Mouse (Mus musculus): ENCODE measurements around the gene Bahcc1. TPM values are rescaled to one million over a fixed set of nuclear protein-coding genes. Genes with fewer than 3 reads are reported as not detected.

Bahcc1 gene
- total RNA-seq, 1 experiment: 11.7 TPM

- Histone ChIP-seq H3K4me1 (ENCODE audit: control insufficient read depth in 2 of 2, insufficient read depth in 2 of 2, low read length in 2 of 2, poor library complexity in 1 of 2) (peaks cover 0 to 4% of the 10 kb centered on the region in 2 experiments; a peak in 1 of 4 replicates), H3K36me3 (ENCODE audit: control insufficient read depth, insufficient read depth, low read length, poor library complexity, severe bottlenecking) (no peaks in the 10 kb centered on the region; the same call in 1 of the 2 replicates), H3K4me3 (ENCODE audit: insufficient read depth in 1 of 2, low read depth in 1 of 2, low read length in 2 of 2, poor library complexity in 1 of 2, severe bottlenecking in 1 of 2) (0 out of 4 replicates have a peak overlapping the region, but pooled peaks of 1 of the 2 experiments have one; percentile 10), H3K27ac (ENCODE audit: insufficient read depth, low read depth, low read length, poor library complexity, severe bottlenecking) (no peak overlapping the region), H3K9ac (ENCODE audit: insufficient read depth, low read depth, low read length, poor library complexity, severe bottlenecking) (no peak overlapping the region), H3K9me3 (ENCODE audit: control insufficient read depth, insufficient read depth, low read depth, low read length) (no peaks in the 10 kb centered on the region)
- in situ Hi-C loops (cut with MboI; ENCODE audit: low sequenced_read_pairs in 2 of 2, unreplicated experiment in 2 of 2): no loop called here
- DNase-seq (ENCODE audit: low read depth, low spot score): no peak
- TF ChIP-seq CHD2 (IDR thresholded peaks at IDR 0.05; ENCODE audit: low read depth, low read length): no peak
- TF ChIP-seq ZC3H11A (IDR thresholded peaks at IDR 0.05; ENCODE audit: borderline replicate concordance, low read depth, low read length): no peak
- TF ChIP-seq MAFK (IDR thresholded peaks at IDR 0.05; ENCODE audit: insufficient read depth, low read depth, low read length): no peak
- TF ChIP-seq ZNF384 (IDR thresholded peaks at IDR 0.05; ENCODE audit: low read depth, low read length): no peak
- TF ChIP-seq HCFC1 (IDR thresholded peaks at IDR 0.05; ENCODE audit: borderline replicate concordance, insufficient read depth, low read length): no peak
These were observed 57.5 kb downstream of the Bahcc1 start for GRCm38 (mm10) chr11:120290266-120290665.

GRCm38 (mm10) chr11:120293714-120294113 is 61.0 kb downstream of the Bahcc1 start:
- Histone ChIP-seq H3K27ac (ENCODE audit: insufficient read depth, low read depth, low read length, poor library complexity, severe bottlenecking) (no peak overlapping the region), H3K4me3 (ENCODE audit: insufficient read depth in 1 of 2, low read depth in 1 of 2, low read length in 2 of 2, poor library complexity in 1 of 2, severe bottlenecking in 1 of 2) (no peak overlapping the region), H3K4me1 (ENCODE audit: control insufficient read depth in 2 of 2, insufficient read depth in 2 of 2, low read length in 2 of 2, poor library complexity in 1 of 2) (peaks cover 0 to 13% of the 10 kb centered on the region in 2 experiments; a peak in 2 of 4 replicates), H3K9me3 (ENCODE audit: control insufficient read depth, insufficient read depth, low read depth, low read length) (no peaks in the 10 kb centered on the region), H3K36me3 (ENCODE audit: control insufficient read depth, insufficient read depth, low read length, poor library complexity, severe bottlenecking) (no peaks in the 10 kb centered on the region; the same call in 1 of the 2 replicates), H3K9ac (ENCODE audit: insufficient read depth, low read depth, low read length, poor library complexity, severe bottlenecking) (no peak overlapping the region)
- in situ Hi-C loops (cut with MboI; ENCODE audit: low sequenced_read_pairs in 2 of 2, unreplicated experiment in 2 of 2): no loop called here
- DNase-seq (ENCODE audit: low read depth, low spot score): no peak
- TF ChIP-seq ZC3H11A (IDR thresholded peaks at IDR 0.05; ENCODE audit: borderline replicate concordance, low read depth, low read length): no peak
- no peak for TF ChIP-seq MAFK (IDR thresholded peaks at IDR 0.05; ENCODE audit: insufficient read depth, low read depth, low read length)
- no peak for TF ChIP-seq HCFC1 (IDR thresholded peaks at IDR 0.05; ENCODE audit: borderline replicate concordance, insufficient read depth, low read length)
- no peak for TF ChIP-seq ZNF384 (IDR thresholded peaks at IDR 0.05; ENCODE audit: low read depth, low read length)
- TF ChIP-seq CHD2 (IDR thresholded peaks at IDR 0.05; ENCODE audit: low read depth, low read length): no peak

- in situ Hi-C loops (cut with MboI; ENCODE audit: low sequenced_read_pairs in 2 of 2, unreplicated experiment in 2 of 2): no loop called here
- peaks cover 0 to 11% of the 10 kb centered on the region in 2 experiments; a peak in 2 of 4 replicates for H3K4me1 ChIP-seq (ENCODE audit: control insufficient read depth in 2 of 2, insufficient read depth in 2 of 2, low read length in 2 of 2, poor library complexity in 1 of 2)
- H3K9me3 ChIP-seq (ENCODE audit: control insufficient read depth, insufficient read depth, low read depth, low read length): no peaks in the 10 kb centered on the region
- H3K27ac ChIP-seq (ENCODE audit: insufficient read depth, low read depth, low read length, poor library complexity, severe bottlenecking): no peak overlapping the region
- no peak for DNase-seq (ENCODE audit: low read depth, low spot score)
- no peak overlapping the region for H3K4me3 ChIP-seq (ENCODE audit: insufficient read depth in 1 of 2, low read depth in 1 of 2, low read length in 2 of 2, poor library complexity in 1 of 2, severe bottlenecking in 1 of 2)
- H3K36me3 ChIP-seq (ENCODE audit: control insufficient read depth, insufficient read depth, low read length, poor library complexity, severe bottlenecking): no peaks in the 10 kb centered on the region
- no peak overlapping the region for H3K9ac ChIP-seq (ENCODE audit: insufficient read depth, low read depth, low read length, poor library complexity, severe bottlenecking)
- TF ChIP-seq ZC3H11A (IDR thresholded peaks at IDR 0.05; ENCODE audit: borderline replicate concordance, low read depth, low read length) (no peak), HCFC1 (IDR thresholded peaks at IDR 0.05; ENCODE audit: borderline replicate concordance, insufficient read depth, low read length) (no peak), CHD2 (IDR thresholded peaks at IDR 0.05; ENCODE audit: low read depth, low read length) (no peak), ZNF384 (IDR thresholded peaks at IDR 0.05; ENCODE audit: low read depth, low read length) (no peak), MAFK (IDR thresholded peaks at IDR 0.05; ENCODE audit: insufficient read depth, low read depth, low read length) (no peak)
These were observed 63.8 kb downstream of the Bahcc1 start for GRCm38 (mm10) chr11:120296305-120297144.

- in situ Hi-C loops (cut with MboI; ENCODE audit: low sequenced_read_pairs in 2 of 2, unreplicated experiment in 2 of 2): no loop called here
- peak; percentile 77 for DNase-seq (ENCODE audit: low read depth, low spot score)
- Histone ChIP-seq H3K4me3 (ENCODE audit: insufficient read depth in 1 of 2, low read depth in 1 of 2, low read length in 2 of 2, poor library complexity in 1 of 2, severe bottlenecking in 1 of 2) (no peak overlapping the region), H3K36me3 (ENCODE audit: control insufficient read depth, insufficient read depth, low read length, poor library complexity, severe bottlenecking) (no peaks in the 10 kb centered on the region), H3K9me3 (ENCODE audit: control insufficient read depth, insufficient read depth, low read depth, low read length) (no peaks in the 10 kb centered on the region), H3K9ac (ENCODE audit: insufficient read depth, low read depth, low read length, poor library complexity, severe bottlenecking) (no peak overlapping the region), H3K4me1 (ENCODE audit: control insufficient read depth in 2 of 2, insufficient read depth in 2 of 2, low read length in 2 of 2, poor library complexity in 1 of 2) (peaks cover 0 to 11% of the 10 kb centered on the region in 2 experiments; a peak in 2 of 4 replicates), H3K27ac (ENCODE audit: insufficient read depth, low read depth, low read length, poor library complexity, severe bottlenecking) (no peak overlapping the region)
- no peak for TF ChIP-seq ZNF384 (IDR thresholded peaks at IDR 0.05; ENCODE audit: low read depth, low read length)
- peak; percentile 71; the same call in 1 of the 2 replicates for TF ChIP-seq CHD2 (IDR thresholded peaks at IDR 0.05; ENCODE audit: low read depth, low read length)
These were observed 65.0 kb downstream of the Bahcc1 start for GRCm38 (mm10) chr11:120297767-120298166.

Measured in ES-E14 (cell line).